ENCODE assay signal across 8 mouse cellular contexts in genomic region chr7:126975493-126975892, GRCm38 (mm10). TPM values are rescaled to one million over a fixed set of nuclear protein-coding genes. Genes with fewer than 3 reads are reported as not detected.
DNase-seq lines count a peak whose midpoint lies in the region; ATAC-seq lines count a peak whose summit lies in the region.

No protein-coding gene starts in this region.

- peaks cover 26% of the 10 kb centered on the region for H3K36me3 ChIP-seq in embryonic facial prominence, embryonic 13.5 days
- peaks cover 36% of the 10 kb centered on the region for H3K36me3 ChIP-seq in hindbrain, embryonic 15.5 days

- peak overlapping the region; percentile 85 for H3K4me3 ChIP-seq in embryonic facial prominence, embryonic 13.5 days
- H3K4me3 ChIP-seq in hindbrain, embryonic 15.5 days, result peak overlapping the region; percentile 99

- H3K27ac ChIP-seq in embryonic facial prominence, embryonic 13.5 days, result peak overlapping the region; percentile 97; the same call in 1 of the 2 replicates
- H3K27ac ChIP-seq in hindbrain, embryonic 15.5 days (replicated peaks), result peak overlapping the region; percentile 99

- peaks cover 10% of the 10 kb centered on the region for H3K4me1 ChIP-seq in embryonic facial prominence, embryonic 13.5 days
- peaks cover 16% of the 10 kb centered on the region for H3K4me1 ChIP-seq in hindbrain, embryonic 15.5 days (replicated peaks)

- no peaks in the 10 kb centered on the region for H3K9me3 ChIP-seq in embryonic facial prominence, embryonic 13.5 days
- no peaks in the 10 kb centered on the region for H3K9me3 ChIP-seq in hindbrain, embryonic 15.5 days

- WGBS in embryonic facial prominence, embryonic 13.5 days, result 8% methylated on average over 8 of the region's 8 CpGs
- WGBS in hindbrain, embryonic 15.5 days, result 15% methylated on average over 8 of the region's 8 CpGs

- H3K27me3 ChIP-seq in embryonic facial prominence, embryonic 13.5 days, result no peaks in the 10 kb centered on the region
- H3K27me3 ChIP-seq in hindbrain, embryonic 15.5 days, result no peaks in the 10 kb centered on the region

- peak; percentile 14 to 22 for DNase-seq in kidney, postnatal 36 days
- no peak for DNase-seq in kidney, postnatal 14 days
- no peak for DNase-seq in right cerebral cortex, postnatal 4 days
- no peak for DNase-seq in urinary bladder, postnatal 10 days (ENCODE audit: low spot score)

- H3K9ac ChIP-seq in embryonic facial prominence, embryonic 13.5 days, result peak overlapping the region; percentile 96
- no peak overlapping the region for H3K9ac ChIP-seq in hindbrain, embryonic 15.5 days

- ATAC-seq in embryonic facial prominence, embryonic 13.5 days (ENCODE audit: insufficient number of reproducible peaks, insufficient read depth, low FRiP score, low TSS enrichment, low read depth), result no peak
- no peak for ATAC-seq in hindbrain, embryonic 15.5 days (ENCODE audit: low FRiP score, low read depth)
- peak; percentile 53 for ATAC-seq in megakaryocyte, adult 5-6 weeks (ENCODE audit: poor library complexity, severe bottlenecking)
- no peak for ATAC-seq in CD4-positive, CD25-positive, alpha-beta regulatory T cell, adult 4 months

- peak overlapping the region; percentile 89 for H3K4me2 ChIP-seq in embryonic facial prominence, embryonic 13.5 days
- H3K4me2 ChIP-seq in hindbrain, embryonic 15.5 days, result peak overlapping the region; percentile 71

RNA-seq across cellular contexts. Expression of gene Cdipt, which starts 0.2 kb away (rescaled TPM):
- polyA plus RNA-seq in embryonic facial prominence, embryonic 13.5 days (2015; fragmentation: Nextera tagmentation; extraction: Ambion mirVana), result 95.8 and 97.0 TPM in 2 replicates
- 131 and 140 TPM in 2 replicates for polyA plus RNA-seq in hindbrain, embryonic 15.5 days (2015; fragmentation: Nextera tagmentation; extraction: Ambion mirVana)
- total RNA-seq in megakaryocyte, adult 5-6 weeks (2015), result 46.1 and 48.5 TPM in 2 replicates
- total RNA-seq in megakaryocyte, adult 5-6 weeks (2017), result 49.4 and 56.7 TPM in 2 replicates
- 100 to 1,000 TPM; 121 to 152 TPM for polyA plus RNA-seq in CD4-positive, CD25-positive, alpha-beta regulatory T cell, adult 4 months (2017; shearing (Covaris generic))

RNA-seq across cellular contexts. Expression of gene Cdiptos, which starts 0.4 kb away (rescaled TPM):
- 1.3 and 1.7 TPM in 2 replicates for polyA plus RNA-seq in embryonic facial prominence, embryonic 13.5 days (2015; fragmentation: Nextera tagmentation; extraction: Ambion mirVana)
- 0.67 and 1.4 TPM in 2 replicates for polyA plus RNA-seq in hindbrain, embryonic 15.5 days (2015; fragmentation: Nextera tagmentation; extraction: Ambion mirVana)
- total RNA-seq in megakaryocyte, adult 5-6 weeks (2015), result 4.9 and 6.6 TPM in 2 replicates
- total RNA-seq in megakaryocyte, adult 5-6 weeks (2017), result 0.73 and 3.3 TPM in 2 replicates
- polyA plus RNA-seq in CD4-positive, CD25-positive, alpha-beta regulatory T cell, adult 4 months (2017; shearing (Covaris generic)), result 1 to 10 TPM in 1 of 2 experiments, under 1 TPM in 1; 0.32 to 1.1 TPM

RNA-seq across cellular contexts. Expression of gene Sez6l2, which starts 25.1 kb away (rescaled TPM):
- polyA plus RNA-seq in embryonic facial prominence, embryonic 13.5 days (2015; fragmentation: Nextera tagmentation; extraction: Ambion mirVana), result 0.76 and 0.77 TPM in 2 replicates
- 49.3 and 55.9 TPM in 2 replicates for polyA plus RNA-seq in hindbrain, embryonic 15.5 days (2015; fragmentation: Nextera tagmentation; extraction: Ambion mirVana)
- total RNA-seq in megakaryocyte, adult 5-6 weeks (2015), result 2.9 TPM in 1 of 2 replicates, not detected in the other
- 0.16 and 0.33 TPM in 2 replicates for total RNA-seq in megakaryocyte, adult 5-6 weeks (2017)
- 1 to 10 TPM; 1.5 to 1.8 TPM for polyA plus RNA-seq in CD4-positive, CD25-positive, alpha-beta regulatory T cell, adult 4 months (2017; shearing (Covaris generic))

RNA-seq across cellular contexts. Expression of gene Asphd1, which starts 26.1 kb away (rescaled TPM):
- 0.13 and 0.25 TPM in 2 replicates for polyA plus RNA-seq in embryonic facial prominence, embryonic 13.5 days (2015; fragmentation: Nextera tagmentation; extraction: Ambion mirVana)
- polyA plus RNA-seq in hindbrain, embryonic 15.5 days (2015; fragmentation: Nextera tagmentation; extraction: Ambion mirVana), result 9.8 and 10.1 TPM in 2 replicates
- not detected in 2 replicates for total RNA-seq in megakaryocyte, adult 5-6 weeks (2015)
- not detected in 2 replicates for total RNA-seq in megakaryocyte, adult 5-6 weeks (2017)
- under 1 TPM; 0.48 to 0.51 TPM for polyA plus RNA-seq in CD4-positive, CD25-positive, alpha-beta regulatory T cell, adult 4 months (2017; shearing (Covaris generic))

RNA-seq across cellular contexts. Expression of gene Mvp, which starts 38.9 kb away (rescaled TPM):
- polyA plus RNA-seq in embryonic facial prominence, embryonic 13.5 days (2015; fragmentation: Nextera tagmentation; extraction: Ambion mirVana), result 5.3 and 7.1 TPM in 2 replicates
- polyA plus RNA-seq in hindbrain, embryonic 15.5 days (2015; fragmentation: Nextera tagmentation; extraction: Ambion mirVana), result 4.8 and 5.5 TPM in 2 replicates
- 5.6 and 6.0 TPM in 2 replicates for total RNA-seq in megakaryocyte, adult 5-6 weeks (2015)
- total RNA-seq in megakaryocyte, adult 5-6 weeks (2017), result 48.1 and 50.6 TPM in 2 replicates
- polyA plus RNA-seq in CD4-positive, CD25-positive, alpha-beta regulatory T cell, adult 4 months (2017; shearing (Covaris generic)), result 10 to 100 TPM; 13.7 to 20.9 TPM

Comparison
In these comparisons a context has a peak if more than half of its experiments do, and no peak if none do; other contexts are left out.
1. DNase-seq: peak in kidney, postnatal 36 days (2 of 2); none in kidney, postnatal 14 days (single experiment), right cerebral cortex, postnatal 4 days (single experiment) and urinary bladder, postnatal 10 days (single experiment).
2. RNA of gene Sez6l2, which starts 25.1 kb away (polyA plus RNA-seq): 49.3 to 55.9 TPM in hindbrain, embryonic 15.5 days; 1.5 to 1.8 TPM in CD4-positive, CD25-positive, alpha-beta regulatory T cell, adult 4 months and 0.76 to 0.77 TPM in embryonic facial prominence, embryonic 13.5 days; every median in the first group is over 10 times any median in the second.